Mouse (Mus musculus): ENCODE measurements around the gene Rnf44.

Rnf44 gene

GRCm38 (mm10) chr13:54693558-54694347 is at the start of gene Rnf44:
TSS of gene Rnf44 (minus strand) at chr13:54693907.
- DNase-seq (ENCODE audit: low read depth, low spot score), result peak; percentile 99

DNA sequence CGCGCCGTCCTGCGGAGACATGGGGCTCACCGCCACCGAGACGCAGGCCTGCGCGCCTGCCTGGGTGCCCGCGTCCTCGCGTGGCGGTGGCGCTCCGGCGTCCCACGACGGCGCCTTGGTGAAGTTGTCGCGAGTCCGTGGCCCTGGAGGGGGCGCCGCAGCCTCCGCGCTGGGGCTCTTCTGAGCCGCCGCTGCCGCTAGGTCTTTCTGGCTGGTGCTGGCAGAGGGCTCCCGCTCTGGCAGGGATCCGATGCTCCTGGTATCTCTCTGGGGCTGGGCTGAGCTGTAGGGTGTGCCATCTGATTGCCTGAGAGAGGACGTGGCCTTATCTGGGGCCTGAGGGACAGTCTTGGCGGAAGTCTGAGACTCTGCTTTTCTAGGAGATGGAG is 44.5 kb upstream of the Rnf44 start:
- no peak for DNase-seq (ENCODE audit: low read depth, low spot score)

DNA sequence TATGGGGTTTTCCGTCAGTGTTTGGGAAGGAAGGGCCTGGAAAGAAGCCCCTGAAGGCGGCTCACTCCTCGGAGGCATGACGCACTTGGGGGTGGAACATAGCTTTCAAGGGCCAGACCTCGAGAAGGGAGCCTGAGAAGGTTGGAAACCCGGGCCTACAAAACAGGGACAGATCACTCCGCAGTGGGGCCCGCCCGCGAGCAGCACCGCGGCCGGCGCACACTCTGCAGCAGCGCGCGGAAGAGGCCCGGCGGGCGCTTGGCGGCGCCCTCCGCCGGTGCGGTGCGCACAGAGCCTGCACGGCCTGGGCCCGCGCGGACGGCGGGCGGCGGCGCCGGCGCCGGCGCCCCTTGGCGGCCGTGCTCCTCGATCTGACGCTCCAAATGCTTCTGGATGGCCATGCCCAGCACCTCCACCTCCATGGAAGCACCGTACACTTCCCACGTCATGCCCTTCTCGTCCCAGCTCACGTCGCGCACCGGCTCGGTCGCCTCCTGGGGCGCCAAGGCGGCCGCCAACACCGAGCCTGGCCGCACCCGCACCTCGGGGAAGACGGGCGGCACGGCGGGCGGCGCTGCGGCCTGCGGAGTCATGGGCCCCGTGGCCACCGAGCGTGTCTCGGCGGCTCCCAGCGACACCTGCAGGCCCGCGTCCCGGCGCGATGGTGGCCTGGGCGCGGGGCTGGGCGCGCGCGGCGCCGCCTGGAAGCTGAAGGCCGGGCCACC is 43.9 kb upstream of the Rnf44 start:
- no peak for DNase-seq (ENCODE audit: low read depth, low spot score)

GRCm38 (mm10) chr13:54736931-54737330 is 43.2 kb upstream of the Rnf44 start:
- DNase-seq (ENCODE audit: low read depth, low spot score), result no peak

DNA sequence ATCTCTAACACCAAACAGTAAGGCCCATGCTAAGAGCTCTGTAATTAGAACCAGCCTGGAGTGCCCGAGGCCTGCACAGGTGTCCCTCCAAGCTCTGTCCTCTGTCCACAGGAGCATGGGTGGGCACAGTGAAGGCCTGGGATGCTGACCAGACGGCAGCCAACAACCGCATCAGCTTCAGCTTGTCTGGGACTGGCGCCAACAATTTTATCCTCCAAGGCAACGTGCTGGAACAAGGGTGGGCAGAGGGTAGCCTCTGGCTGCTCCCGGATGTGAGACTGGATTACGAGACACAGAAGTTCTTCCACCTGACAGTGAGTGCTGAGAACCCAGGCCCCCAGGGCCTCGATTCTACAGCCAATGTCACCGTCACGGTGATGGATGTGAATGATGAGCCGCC is 32.4 kb upstream of the Rnf44 start:
- no peak for DNase-seq (ENCODE audit: low read depth, low spot score)

GRCm38 (mm10) chr13:54723143-54723542 is 29.4 kb upstream of the Rnf44 start:
- DNase-seq (ENCODE audit: low read depth, low spot score), result no peak

- DNase-seq (ENCODE audit: low read depth, low spot score), result no peak
These were observed 23.2 kb upstream of the Rnf44 start for GRCm38 (mm10) chr13:54716916-54717315.

DNA sequence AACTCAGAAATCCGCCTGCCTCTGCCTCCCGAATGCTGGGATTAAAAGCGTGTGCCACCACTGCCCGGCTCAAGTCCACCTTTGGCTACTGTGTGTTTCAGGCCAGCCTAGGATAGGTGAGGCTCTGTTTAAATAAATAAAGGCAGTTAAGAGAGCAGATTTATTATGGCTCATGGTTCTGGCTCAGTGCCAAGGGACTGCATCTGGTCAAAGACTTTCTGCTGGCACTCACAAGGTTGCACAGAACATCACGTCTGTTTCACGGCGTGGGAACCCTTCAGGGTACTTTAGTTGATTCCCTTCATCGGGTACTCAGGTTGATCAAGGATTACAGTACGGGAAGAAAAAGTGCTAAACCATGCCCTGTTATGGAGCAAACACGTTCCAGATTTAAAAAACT is 21.3 kb upstream of the Rnf44 start:
- DNase-seq (ENCODE audit: low read depth, low spot score), result no peak

- no peak for DNase-seq (ENCODE audit: low read depth, low spot score)
These were observed 20.7 kb upstream of the Rnf44 start for GRCm38 (mm10) chr13:54714393-54714792.

- no peak for DNase-seq (ENCODE audit: low read depth, low spot score)
These were observed 17.2 kb upstream of the Rnf44 start for GRCm38 (mm10) chr13:54710866-54711265.

- no peak for DNase-seq (ENCODE audit: low read depth, low spot score)
These were observed 11.2 kb upstream of the Rnf44 start for GRCm38 (mm10) chr13:54704890-54705289.

- DNase-seq (ENCODE audit: low read depth, low spot score), result no peak
These were observed 8.8 kb upstream of the Rnf44 start for GRCm38 (mm10) chr13:54702507-54702906.

- no peak for DNase-seq (ENCODE audit: low read depth, low spot score)
These were observed 7.5 kb upstream of the Rnf44 start, which contains the start of gene Cdhr2 for GRCm38 (mm10) chr13:54701243-54701642. TSS of gene Cdhr2 (plus strand) at chr13:54701461.

GRCm38 (mm10) chr13:54695479-54696230 is 1.9 kb upstream of the Rnf44 start:
- DNase-seq (ENCODE audit: low read depth, low spot score), result no peak

GRCm38 (mm10) chr13:54694348-54695060 is 797 bp upstream of the Rnf44 start:
- no peak for DNase-seq (ENCODE audit: low read depth, low spot score)

DNA sequence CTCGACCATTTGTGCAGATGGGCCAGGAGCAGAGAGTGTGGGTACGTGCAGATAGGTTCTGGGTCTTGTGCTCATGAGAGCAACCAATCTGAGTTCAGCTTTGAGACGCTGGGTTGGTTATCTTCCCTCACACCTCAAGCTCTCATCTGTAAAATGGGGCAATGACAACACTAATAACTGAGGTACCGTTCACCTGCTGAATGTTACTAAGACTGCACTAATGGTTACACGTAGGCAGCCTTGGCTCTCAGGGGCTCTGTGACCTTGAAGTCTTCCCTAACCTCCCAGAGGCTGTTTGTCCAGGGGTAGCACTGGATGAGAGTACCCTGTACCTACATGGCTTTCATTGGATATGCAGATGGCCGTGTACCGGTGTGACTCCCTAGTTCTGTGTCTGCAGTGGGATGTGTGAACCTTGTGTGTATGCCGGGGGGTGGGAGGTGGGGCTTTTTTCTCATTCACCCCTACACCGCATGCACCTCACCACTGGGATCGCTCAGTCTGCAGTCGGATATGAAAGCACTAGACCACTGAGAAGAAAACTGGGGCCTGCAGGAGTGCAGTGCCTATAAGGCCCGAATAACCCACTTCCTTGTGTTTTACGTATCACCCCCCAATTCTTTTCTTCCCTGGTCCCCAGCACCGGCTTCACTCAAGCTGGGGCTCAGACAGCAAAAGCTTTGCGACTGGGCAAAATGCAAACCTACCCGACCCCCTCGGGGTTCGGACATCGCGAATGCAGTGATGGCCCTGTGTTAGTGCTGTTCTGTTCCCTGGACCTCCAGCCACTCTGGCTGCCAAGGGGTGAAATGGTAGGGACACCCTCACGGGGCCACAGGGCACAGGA is 773 bp downstream of the Rnf44 start:
- no peak for DNase-seq (ENCODE audit: low read depth, low spot score)

DNA sequence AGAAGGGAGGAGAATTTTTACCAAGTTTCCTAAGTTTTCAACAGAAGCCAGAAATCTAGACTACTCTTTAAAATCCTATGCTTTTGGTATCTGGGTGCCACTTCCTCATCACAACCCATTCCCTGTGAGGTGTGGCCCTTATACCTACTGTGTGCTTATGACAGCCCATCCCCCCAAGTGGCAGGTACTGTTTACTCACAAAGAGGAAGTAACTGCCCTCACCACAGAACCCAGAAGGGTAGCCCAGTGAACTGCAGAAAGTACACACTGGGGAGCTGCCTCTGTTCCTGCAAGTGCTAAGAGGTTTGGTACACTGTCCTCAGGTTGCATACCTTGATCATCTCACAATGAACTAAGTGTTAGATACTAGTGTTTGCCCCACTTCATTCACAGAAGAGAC is 2.0 kb downstream of the Rnf44 start:
- no peak for DNase-seq (ENCODE audit: low read depth, low spot score)

- no peak for DNase-seq (ENCODE audit: low read depth, low spot score)
These were observed 3.5 kb downstream of the Rnf44 start for GRCm38 (mm10) chr13:54690151-54690740.

- DNase-seq (ENCODE audit: low read depth, low spot score), result peak; percentile 95
These were observed 5.9 kb downstream of the Rnf44 start for GRCm38 (mm10) chr13:54687575-54688424.

Measured in skeletal muscle tissue, adult 2 months (tissue).